Mouse (Mus musculus) kidney, postnatal 4 days (tissue): ENCODE measurements at regions not wholly inside any gene's neighbourhood (a gene's known extent, or its start where the extent isn't known, plus 50 kb on each side); places are given as distances from the start of the nearest gene placed in this dataset.
A peak's percentile ranks its signal among the peaks of the same experiment; 100 is the strongest.

Experiments
- DNase-seq, 2 experiments: peaks; one replicate each; pipeline ENCODE4 v3.0.0; 2021; ENCODE audit warnings: mixed read lengths in 2 of 2

- no peak for DNase-seq
These were observed 208.3 kb upstream of the Dio2 start for GRCm38 (mm10) chr12:90946528-90946918.

- DNase-seq: no peak
These were observed 207.7 kb upstream of the Dio2 start for GRCm38 (mm10) chr12:90945743-90946527.

GRCm38 (mm10) chr12:90932684-90933083 lies 194.4 kb upstream of the Dio2 start:
- no peak for DNase-seq

GRCm38 (mm10) chr12:90932201-90932600 lies 194.0 kb upstream of the Dio2 start:
- no peak for DNase-seq

- no peak for DNase-seq
These were observed 192.0 kb upstream of the Dio2 start for GRCm38 (mm10) chr12:90930091-90930715.

- no peak for DNase-seq
These were observed 185.4 kb upstream of the Dio2 start for GRCm38 (mm10) chr12:90923603-90924002.

- DNase-seq: no peak
These were observed 184.9 kb upstream of the Dio2 start for GRCm38 (mm10) chr12:90923148-90923547.

- no peak for DNase-seq
These were observed 183.0 kb upstream of the Dio2 start for GRCm38 (mm10) chr12:90921227-90921626.

- DNase-seq: peak; percentile 4 to 18
These were observed 177.9 kb upstream of the Dio2 start for GRCm38 (mm10) chr12:90915929-90916713.

- DNase-seq: peak; percentile 42 to 48
These were observed 165.8 kb upstream of the Dio2 start for GRCm38 (mm10) chr12:90903991-90904390.

GRCm38 (mm10) chr12:90893655-90894370 lies 155.6 kb upstream of the Dio2 start:
- no peak for DNase-seq

GRCm38 (mm10) chr12:90876230-90877005 lies 138.2 kb upstream of the Dio2 start:
- DNase-seq: peak in 1 of 2 experiments; percentile 3

- no peak for DNase-seq
These were observed 136.6 kb upstream of the Dio2 start for GRCm38 (mm10) chr12:90874840-90875239.

GRCm38 (mm10) chr12:90873959-90874358 lies 135.7 kb upstream of the Dio2 start:
- no peak for DNase-seq

GRCm38 (mm10) chr12:90866597-90866996 lies 128.4 kb upstream of the Dio2 start:
- DNase-seq: no peak

GRCm38 (mm10) chr12:90862632-90863031 lies 124.4 kb upstream of the Dio2 start:
- DNase-seq: no peak

GRCm38 (mm10) chr12:90857746-90858145 lies 119.5 kb upstream of the Dio2 start:
- peak; percentile 38 to 47 for DNase-seq

- no peak for DNase-seq
These were observed 72.4 kb upstream of the Dio2 start for GRCm38 (mm10) chr12:90810666-90811065.

- DNase-seq: no peak
These were observed 52.3 kb upstream of the Dio2 start for GRCm38 (mm10) chr12:90790562-90790961.
